Mouse (Mus musculus) kidney, adult 18-20 months (tissue): ENCODE results near the gene Fbxo9.
A peak's percentile ranks its signal among the peaks of the same experiment; 100 is the strongest.
"Not testable (repeated sequence)": the region's sequence is repeated elsewhere in the genome, so short reads cannot be mapped to it uniquely, and the experiment has no call there.

Experiments
- DNase-seq: peaks from one replicate; pipeline ENCODE4 v3.0.0; 2021

The Fbxo9 gene

GRCm38 (mm10) chr9:78108796-78109239, at the start of gene Fbxo9, which contains the start of gene Ick:
Gene Fbxo9 (minus strand): TSS chr9:78109065.
Gene Ick (plus strand): TSS chr9:78109192.
- peak; percentile 88 for DNase-seq

GRCm38 (mm10) chr9:78157221-78157620, 48.4 kb upstream of the Fbxo9 start:
- DNase-seq: no peak

DNA sequence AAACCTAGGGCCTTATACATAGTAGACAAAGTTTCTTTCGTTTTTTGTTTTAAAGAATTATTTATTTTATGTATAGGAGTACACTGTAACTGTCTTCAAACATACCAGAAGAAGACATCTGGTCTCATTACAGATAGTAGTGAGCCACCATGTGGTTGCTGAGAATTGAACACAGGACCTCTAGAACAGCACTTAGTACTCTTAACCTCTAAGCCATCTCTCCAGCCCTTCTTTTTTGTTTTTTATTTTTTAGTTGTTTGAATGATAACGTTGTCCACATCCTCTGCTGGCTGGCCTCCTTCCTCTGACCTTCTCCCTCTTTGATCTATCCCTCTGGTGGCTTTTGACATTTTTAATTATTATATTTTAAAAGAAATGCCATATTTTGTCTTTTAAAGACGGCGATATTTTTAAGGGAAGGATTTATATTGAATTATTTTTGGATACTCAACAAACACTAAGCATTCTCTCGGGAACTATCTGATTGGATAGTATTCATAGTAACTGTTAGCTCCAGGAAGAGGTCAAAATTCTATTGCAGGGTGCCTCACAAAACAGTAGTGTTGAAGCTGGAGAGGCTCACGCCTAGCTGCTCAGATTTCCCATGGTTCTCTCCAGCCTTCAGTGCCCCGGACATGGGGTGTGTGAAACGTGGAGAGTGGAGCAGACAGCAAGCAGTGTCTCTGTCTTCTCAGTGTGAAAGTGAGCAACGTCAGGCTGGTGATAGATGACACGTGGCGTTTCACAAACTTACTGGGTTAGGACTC, 45.5 kb upstream of the Fbxo9 start:
- no peak for DNase-seq

GRCm38 (mm10) chr9:78149770-78150169, 40.9 kb upstream of the Fbxo9 start:
- DNase-seq: not testable (repeated sequence)

GRCm38 (mm10) chr9:78148149-78148548, 39.3 kb upstream of the Fbxo9 start:
- no peak for DNase-seq

GRCm38 (mm10) chr9:78146627-78147026, 37.8 kb upstream of the Fbxo9 start:
- no peak for DNase-seq

DNA sequence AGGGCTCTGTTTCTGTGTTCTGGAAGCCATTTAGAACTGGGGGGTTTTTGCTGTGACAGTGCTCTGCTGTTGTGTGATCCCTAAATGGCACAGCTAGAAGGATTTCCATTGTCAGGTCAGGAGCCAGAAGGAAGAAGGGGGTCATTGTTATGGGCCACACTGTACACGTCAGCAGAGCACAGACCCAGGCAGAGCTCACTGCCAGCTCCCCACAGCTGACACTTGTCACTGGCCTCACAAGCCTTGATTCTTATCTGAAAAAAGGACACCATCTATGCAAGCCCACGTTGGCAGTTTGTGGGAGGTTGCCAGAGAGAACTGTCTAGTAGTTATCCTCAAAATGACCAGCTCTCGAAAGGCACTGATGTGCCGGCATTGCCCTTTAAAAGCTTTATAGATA, 37.2 kb upstream of the Fbxo9 start:
- no peak for DNase-seq

- DNase-seq: no peak
Observed at GRCm38 (mm10) chr9:78139463-78139862, 30.6 kb upstream of the Fbxo9 start.

DNA sequence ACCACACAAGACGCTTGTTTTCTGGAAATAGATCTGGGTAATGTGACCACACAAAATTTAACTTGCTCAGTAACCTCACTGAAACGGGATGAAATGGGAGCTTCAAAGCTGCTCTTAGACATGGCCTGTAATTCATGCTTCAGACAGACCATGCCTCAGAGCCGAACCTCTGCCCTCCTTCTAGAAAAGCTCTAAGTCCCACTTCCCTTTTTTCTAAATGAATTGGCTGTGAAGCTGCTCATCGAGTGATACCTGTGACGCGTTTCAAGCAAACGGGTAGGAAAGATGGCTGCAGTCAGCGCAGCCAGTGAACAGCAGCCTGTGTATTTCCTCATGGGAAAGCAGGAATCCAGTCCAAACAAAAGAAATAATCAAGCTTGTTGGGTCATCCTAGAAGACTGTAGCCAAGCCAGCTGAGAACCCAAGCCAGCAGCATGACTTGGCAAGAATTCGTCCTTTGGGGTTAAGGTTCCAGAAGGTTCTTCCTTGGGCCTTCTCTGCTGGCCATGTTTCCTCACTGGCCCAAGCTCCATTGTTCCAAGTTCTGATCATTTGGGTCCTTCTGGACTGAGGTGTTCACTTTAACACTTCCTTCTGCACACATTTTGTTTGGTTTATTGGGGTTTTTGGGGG, 29.3 kb upstream of the Fbxo9 start:
- no peak for DNase-seq

- no peak for DNase-seq
Observed at GRCm38 (mm10) chr9:78135658-78136057, 26.8 kb upstream of the Fbxo9 start.

DNA sequence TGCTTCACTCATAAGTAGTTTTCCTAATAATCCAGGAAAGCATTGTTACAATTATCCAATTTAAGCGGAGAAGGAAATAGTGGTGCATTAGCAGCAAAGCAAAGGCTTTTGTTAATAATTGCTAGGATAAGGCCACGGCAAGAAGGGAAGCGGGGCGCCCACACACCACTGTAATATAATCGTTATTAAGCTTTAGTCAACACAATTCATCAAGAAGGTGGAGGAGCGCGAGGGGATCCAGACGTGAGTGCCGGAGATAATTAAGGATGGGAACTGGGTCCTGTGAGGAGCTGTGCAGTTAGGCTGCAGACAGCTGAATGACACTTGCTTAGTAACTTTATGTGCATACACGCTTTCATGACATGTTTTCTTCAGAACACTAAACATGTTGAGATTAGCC, 17.8 kb upstream of the Fbxo9 start:
- no peak for DNase-seq

DNA sequence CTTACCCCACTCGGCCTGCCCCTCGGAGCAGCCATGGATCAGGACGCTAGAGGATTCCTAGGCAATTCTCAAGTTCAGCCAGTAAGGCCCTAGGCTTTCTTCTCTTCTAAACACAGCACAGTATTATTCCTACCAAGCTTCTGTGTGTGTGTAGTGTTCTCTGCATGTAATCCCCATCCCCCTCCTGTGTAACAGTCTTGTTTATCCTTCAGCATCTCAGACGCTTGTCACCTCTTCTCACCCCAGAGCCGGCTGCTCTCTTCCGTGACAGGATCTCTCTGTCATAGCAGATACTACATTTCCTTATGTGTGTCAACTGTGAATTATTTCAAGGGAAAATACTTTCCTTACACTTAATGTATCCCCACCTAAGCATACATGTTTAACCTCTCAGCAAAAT, 17.1 kb upstream of the Fbxo9 start:
- no peak for DNase-seq

GRCm38 (mm10) chr9:78124297-78124696, 15.4 kb upstream of the Fbxo9 start:
- DNase-seq: no peak

DNA sequence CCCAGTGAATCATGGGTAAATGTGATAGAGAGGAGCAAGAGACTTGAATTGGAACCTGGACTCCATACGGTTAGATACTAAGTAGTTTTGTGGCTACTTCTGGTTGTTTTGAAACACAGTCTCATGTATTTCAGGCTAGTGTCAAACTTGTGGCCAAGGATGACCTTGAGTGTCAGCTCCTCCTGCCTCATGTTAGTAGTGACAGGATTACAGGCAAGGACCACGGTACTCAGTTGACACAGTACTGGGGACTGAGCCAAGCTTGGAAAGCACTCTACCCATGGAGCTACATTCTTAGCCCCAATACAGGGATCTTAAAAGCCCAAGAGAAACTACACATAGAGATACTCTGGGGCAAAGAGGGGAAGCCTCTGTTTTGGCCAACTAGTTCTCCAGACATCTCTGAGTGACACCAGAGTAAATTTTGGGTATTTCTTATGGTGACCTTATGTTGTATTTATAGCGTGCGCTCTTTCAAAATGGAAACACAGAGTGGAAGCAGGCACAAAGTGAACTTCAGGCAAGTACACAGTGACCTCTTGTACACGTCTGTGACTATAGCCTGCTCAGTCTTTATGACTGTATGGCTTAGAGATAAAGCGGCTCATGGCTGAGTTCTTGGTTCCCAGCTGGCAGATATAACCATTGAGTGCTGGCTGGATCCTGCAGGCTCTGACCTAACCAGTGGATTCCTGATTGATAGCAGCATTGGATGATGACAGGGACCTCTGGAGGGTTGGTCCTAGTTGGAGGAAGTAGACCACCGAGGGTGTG, 14.3 kb upstream of the Fbxo9 start:
- DNase-seq: no peak

- no peak for DNase-seq
Observed at GRCm38 (mm10) chr9:78121985-78122384, 13.1 kb upstream of the Fbxo9 start.

DNA sequence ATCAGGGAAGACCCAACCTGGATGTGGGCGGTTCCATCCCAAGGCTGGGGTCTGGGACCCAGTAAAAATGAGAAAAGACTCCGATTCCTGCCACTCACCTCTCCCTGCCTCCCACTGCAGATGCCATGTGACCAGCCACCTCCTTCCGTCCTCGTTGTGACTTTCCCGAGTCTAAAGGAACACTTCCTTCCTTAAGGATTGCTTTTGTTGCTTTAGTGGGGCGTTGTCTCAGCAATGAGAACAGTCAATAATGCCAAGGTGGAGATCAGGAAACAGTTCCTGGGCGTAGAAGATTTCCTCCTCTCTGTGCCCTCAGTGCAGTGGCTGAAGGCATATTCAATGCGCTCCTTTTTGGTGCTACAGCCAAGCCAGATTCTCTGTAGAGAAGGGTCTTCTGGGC, 12.5 kb upstream of the Fbxo9 start:
- peak; percentile 21 for DNase-seq

DNA sequence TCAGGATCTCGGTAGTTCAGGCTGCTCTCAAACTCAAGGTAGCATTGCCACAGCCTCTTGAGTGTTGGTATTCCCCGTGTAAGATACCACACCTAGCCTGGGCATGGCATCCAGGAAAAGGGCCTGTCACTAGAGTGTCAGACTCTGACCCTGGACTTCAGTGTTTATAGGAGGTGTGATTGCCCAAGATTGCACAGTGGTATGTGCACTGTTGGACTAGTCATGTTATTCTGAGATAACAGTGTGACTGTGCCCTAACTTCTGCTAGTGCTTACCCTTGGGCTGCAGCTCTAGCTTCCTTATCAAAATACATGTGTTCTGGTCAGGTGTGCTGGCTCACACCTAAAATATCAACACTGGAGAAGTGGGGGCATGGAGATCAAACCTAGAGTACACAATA, 8.8 kb upstream of the Fbxo9 start:
- no peak for DNase-seq

- no peak for DNase-seq
Observed at GRCm38 (mm10) chr9:78115746-78116145, 6.9 kb upstream of the Fbxo9 start.

DNA sequence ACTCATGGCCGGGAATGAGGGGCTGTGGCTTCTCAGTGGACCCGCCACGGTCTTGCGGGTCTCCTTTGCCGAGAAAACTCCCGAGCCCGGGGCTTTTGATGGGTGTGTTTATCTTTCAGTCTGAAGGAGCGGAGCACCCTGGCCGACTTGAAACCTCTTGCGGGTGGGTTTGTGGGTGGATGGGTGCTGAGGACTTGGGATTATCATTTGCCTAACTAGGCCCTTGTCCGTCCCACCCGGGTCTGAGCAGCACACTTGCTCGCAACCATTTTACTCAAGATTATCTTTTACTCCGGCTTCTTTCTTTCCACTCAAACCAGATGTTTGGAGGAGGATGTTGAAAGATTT, 4.6 kb upstream of the Fbxo9 start:
- DNase-seq: no peak

DNA sequence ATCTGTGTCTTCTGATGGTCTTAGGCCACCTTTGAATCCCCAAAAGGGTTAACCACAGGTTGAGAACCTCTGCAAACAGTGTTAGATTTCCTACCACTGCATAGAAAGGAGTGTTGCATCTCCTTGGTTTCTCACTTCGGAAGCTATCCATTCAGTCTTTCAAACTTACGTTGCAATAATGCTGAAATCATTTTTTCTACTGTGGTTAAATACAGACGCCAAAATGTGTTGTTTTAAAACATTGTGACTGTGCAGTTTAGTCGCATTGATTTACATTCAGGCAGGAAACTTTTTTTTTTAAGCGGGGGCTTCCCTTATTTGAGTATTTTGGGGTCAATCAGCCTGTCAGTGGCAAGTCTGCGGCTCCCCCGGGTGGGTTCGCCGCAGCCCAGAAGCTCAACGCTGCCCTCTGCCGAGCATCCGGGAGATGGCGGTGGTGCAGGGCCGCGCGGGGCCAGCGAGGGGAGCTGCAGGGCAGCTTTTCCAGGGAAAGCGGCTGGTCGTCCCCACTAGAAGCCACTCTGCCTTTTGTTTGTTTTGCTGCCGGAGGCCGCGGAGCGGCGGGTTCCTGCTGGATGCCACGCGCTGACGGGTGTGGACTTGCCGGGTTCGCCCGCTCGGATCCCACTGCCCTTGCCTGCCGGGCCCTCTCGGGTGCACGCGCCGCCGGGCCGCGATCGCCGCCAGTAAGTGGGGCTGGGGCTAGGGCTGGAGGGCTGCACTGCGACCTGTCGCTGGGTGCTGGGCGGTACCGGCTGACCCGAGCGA, 4.1 kb upstream of the Fbxo9 start:
- peak; percentile 95 for DNase-seq

DNA sequence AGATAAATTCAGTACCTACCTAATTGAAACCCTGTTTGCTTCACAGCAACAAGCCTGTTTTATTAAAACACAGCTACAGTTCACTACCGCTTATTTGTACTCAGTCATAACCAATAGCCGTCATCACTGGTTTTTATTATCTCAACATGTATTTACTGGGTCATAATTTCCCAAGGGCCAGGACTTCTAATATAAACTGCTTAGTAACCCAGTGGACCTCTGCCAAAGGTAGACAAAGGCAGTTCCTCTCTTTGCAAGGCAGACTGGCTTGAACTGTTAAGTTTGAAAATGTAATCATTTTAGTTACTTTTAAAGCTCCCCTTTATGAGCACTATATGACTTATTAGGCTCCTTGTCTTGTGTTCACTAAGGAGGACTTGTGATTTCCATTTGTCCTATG, 2.6 kb upstream of the Fbxo9 start:
- no peak for DNase-seq

DNA sequence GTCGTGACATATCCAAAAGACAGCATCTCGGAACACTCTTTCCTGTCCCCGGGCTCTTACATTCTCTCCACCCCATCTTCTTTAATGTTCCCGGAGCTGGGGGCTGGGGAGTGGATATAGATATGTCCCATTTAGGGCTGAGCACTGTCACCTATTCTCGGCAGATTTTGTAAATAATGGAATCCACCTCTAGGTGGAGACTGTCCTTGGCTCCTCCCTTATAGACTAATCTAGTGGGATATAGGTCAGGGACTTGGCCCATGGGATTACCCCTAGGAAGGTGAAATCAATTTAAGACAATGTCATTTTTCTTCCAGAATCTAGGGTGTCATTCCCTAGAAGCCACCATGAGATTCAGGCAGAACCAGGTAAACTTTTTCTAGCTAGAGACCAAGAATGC, 791 bp upstream of the Fbxo9 start:
- no peak for DNase-seq
